Comparison of ENCODE assay signal across 26 mouse cellular contexts in genomic region chr1:87086964-87087363, GRCm38 (mm10). TPM values are rescaled to one million over a fixed set of nuclear protein-coding genes. Genes with fewer than 3 reads are reported as not detected.
DNase-seq lines count a peak whose midpoint lies in the region; ATAC-seq and TF ChIP-seq lines count a peak whose summit lies in the region.
"Had no signal": no experiment of that assay in that cellular context is flagged by ENCODE, and none has a peak within 500 bp of the region (broad histone marks: within the 10 kb centered on the region; RNA-seq: fewer than 3 reads in every experiment).

No protein-coding gene starts in this region.

- no peak overlapping the region for H3K4me3 ChIP-seq in intestine, postnatal 0 days (ENCODE audit: low read depth, low read length)
- no peak overlapping the region for H3K4me3 ChIP-seq in intestine, embryonic 16.5 days (ENCODE audit: low read length)
- H3K4me3 ChIP-seq in testis, adult 2 months (ENCODE audit: control insufficient read depth, low read depth, low read length) = peak overlapping the region; percentile 73
- no peak overlapping the region for H3K4me3 ChIP-seq in embryonic fibroblast, embryonic 13.5 days (ENCODE audit: insufficient read depth, low read length)
- H3K4me3 ChIP-seq: forebrain, embryonic 12.5 days; limb, embryonic 12.5 days; liver, embryonic 13.5 days; megakaryocyte, embryonic 14.5 days; stomach, embryonic 15.5 days had no signal

- no peaks in the 10 kb centered on the region for H3K27me3 ChIP-seq in intestine, postnatal 0 days (replicated peaks; ENCODE audit: control insufficient read depth, insufficient read depth, low read length)
- no peaks in the 10 kb centered on the region for H3K27me3 ChIP-seq in intestine, embryonic 16.5 days (replicated peaks; ENCODE audit: control insufficient read depth, insufficient read depth, low read length)
- H3K27me3 ChIP-seq in testis, adult 2 months (ENCODE audit: control insufficient read depth, insufficient read depth, low read length) = no peaks in the 10 kb centered on the region
- H3K27me3 ChIP-seq: forebrain, embryonic 12.5 days; limb, embryonic 12.5 days; Patski; stomach, embryonic 15.5 days had no signal

- peak; percentile 66 for TF ChIP-seq CTCF in intestine, postnatal 0 days (IDR thresholded peaks at IDR 0.05; ENCODE audit: low read depth)
- peak; percentile 34; the same call in 1 of the 2 replicates for TF ChIP-seq CTCF in testis, adult 2 months (IDR thresholded peaks at IDR 0.05; ENCODE audit: control insufficient read depth, insufficient read depth, insufficient replicate concordance, low read depth, low read length)
- TF ChIP-seq CTCF in embryonic fibroblast, embryonic 13.5 days (IDR thresholded peaks at IDR 0.05; ENCODE audit: borderline replicate concordance, insufficient read depth, low read length) = 0 out of 2 replicates have a peak, but pooled peaks have one; percentile 5

- H3K9ac ChIP-seq in intestine, postnatal 0 days (ENCODE audit: low read depth, low read length) = no peak overlapping the region
- no peak overlapping the region for H3K9ac ChIP-seq in intestine, embryonic 16.5 days (ENCODE audit: low read depth, low read length)
- H3K9ac ChIP-seq: forebrain, embryonic 12.5 days; hindbrain, embryonic 14.5 days; limb, embryonic 12.5 days; liver, embryonic 13.5 days; stomach, embryonic 15.5 days had no signal

- H3K4me1 ChIP-seq in intestine, postnatal 0 days (replicated peaks; ENCODE audit: control insufficient read depth, insufficient read depth, low read length) = no peaks in the 10 kb centered on the region
- H3K4me1 ChIP-seq in intestine, embryonic 16.5 days (ENCODE audit: control insufficient read depth, insufficient read depth, low read length) = peaks cover 4% of the 10 kb centered on the region; the same call in 1 of the 2 replicates
- H3K4me1 ChIP-seq in testis, adult 2 months (ENCODE audit: control insufficient read depth, insufficient read depth, low read length) = peaks cover 14% of the 10 kb centered on the region
- H3K4me1 ChIP-seq in embryonic fibroblast, embryonic 13.5 days (ENCODE audit: control insufficient read depth, insufficient read depth, low read length) = no peaks in the 10 kb centered on the region
- H3K4me1 ChIP-seq: forebrain, embryonic 12.5 days; limb, embryonic 12.5 days; liver, embryonic 13.5 days; megakaryocyte, embryonic 14.5 days; stomach, embryonic 15.5 days had no signal

- H3K36me3 ChIP-seq in intestine, postnatal 0 days (ENCODE audit: control insufficient read depth, insufficient read depth) = no peaks in the 10 kb centered on the region
- no peaks in the 10 kb centered on the region for H3K36me3 ChIP-seq in intestine, embryonic 16.5 days (ENCODE audit: control insufficient read depth, insufficient read depth, low read length)
- H3K36me3 ChIP-seq in testis, adult 2 months (ENCODE audit: control insufficient read depth, insufficient read depth, low read length) = no peaks in the 10 kb centered on the region
- H3K36me3 ChIP-seq: forebrain, embryonic 12.5 days; limb, embryonic 12.5 days; liver, embryonic 13.5 days; stomach, embryonic 15.5 days had no signal

- WGBS in intestine, postnatal 0 days = 75% methylated on average over 17 of the region's 17 CpGs
- WGBS in intestine, embryonic 16.5 days = 73% methylated on average over 17 of the region's 17 CpGs

- ATAC-seq in intestine, postnatal 0 days = no peak
- ATAC-seq in intestine, embryonic 16.5 days = no peak
- ATAC-seq: midbrain, embryonic 16.5 days; Patski had no signal

- no peaks in the 10 kb centered on the region for H3K9me3 ChIP-seq in intestine, postnatal 0 days (ENCODE audit: control insufficient read depth)
- no peaks in the 10 kb centered on the region for H3K9me3 ChIP-seq in intestine, embryonic 16.5 days (ENCODE audit: control insufficient read depth, low read length)
- H3K9me3 ChIP-seq: forebrain, embryonic 12.5 days; limb, embryonic 12.5 days; liver, embryonic 13.5 days; stomach, embryonic 15.5 days had no signal

- TF ChIP-seq POLR2A in testis, adult 2 months (IDR thresholded peaks at IDR 0.05; ENCODE audit: control insufficient read depth, low read depth, low read length) = no peak
- TF ChIP-seq POLR2A in embryonic fibroblast, embryonic 13.5 days (IDR thresholded peaks at IDR 0.05; ENCODE audit: low read depth, low read length) = no peak

- no peak for DNase-seq in testis, postnatal 10 days (ENCODE audit: low spot score)
- no peak for DNase-seq in embryo, embryonic 11 days
- DNase-seq in kidney, adult 9 months = no peak
- DNase-seq: cerebellum, adult 2 months; cerebellum, postnatal 36 days; heart, adult 18-20 months; heart, postnatal 10 days; kidney, adult 11 months; kidney, postnatal 14 days; liver, embryonic 13.5 days; lung, postnatal 10 days; retina, postnatal 1 day; thymus, postnatal 14 days had no signal

- no peak overlapping the region for H3K27ac ChIP-seq in intestine, postnatal 0 days (ENCODE audit: low read depth, low read length)
- no peak overlapping the region for H3K27ac ChIP-seq in intestine, embryonic 16.5 days (ENCODE audit: low read length)
- no peak overlapping the region for H3K27ac ChIP-seq in testis, adult 2 months (ENCODE audit: control insufficient read depth, insufficient read depth, low read depth, low read length)
- H3K27ac ChIP-seq in embryonic fibroblast, embryonic 13.5 days (ENCODE audit: insufficient read depth, low read length) = no peak overlapping the region
- H3K27ac ChIP-seq: forebrain, embryonic 12.5 days; hindbrain, embryonic 14.5 days; limb, embryonic 12.5 days; liver, embryonic 13.5 days; stomach, embryonic 15.5 days had no signal

- no peak overlapping the region for H3K4me2 ChIP-seq in intestine, postnatal 0 days (replicated peaks; ENCODE audit: low read depth)
- no peak overlapping the region for H3K4me2 ChIP-seq in intestine, embryonic 16.5 days (ENCODE audit: low read depth, low read length)
- H3K4me2 ChIP-seq: forebrain, embryonic 12.5 days; hindbrain, embryonic 14.5 days; limb, embryonic 12.5 days; liver, embryonic 13.5 days; stomach, embryonic 15.5 days had no signal

RNA-seq across cellular contexts. Expression of gene Alppl2, which starts 2.8 kb away (rescaled TPM):
- not detected in 2 replicates for polyA plus RNA-seq in intestine, postnatal 0 days (2015; fragmentation: Nextera tagmentation; extraction: Ambion mirVana)
- polyA plus RNA-seq in intestine, embryonic 16.5 days (2015; fragmentation: Nextera tagmentation; extraction: Ambion mirVana) = not detected in 2 replicates
- polyA plus RNA-seq in testis, adult 2 months (2012; rRNA removed) = 2.2 and 3.6 TPM in 2 replicates
- not detected in 2 replicates for polyA plus RNA-seq in embryonic fibroblast, embryonic 13.5 days (2011; ENCODE audit: insufficient read length, low read depth, missing spikeins)
- polyA plus RNA-seq: C2C12; cerebellum, adult 2 months; forebrain, embryonic 12.5 days; frontal cortex, adult 2 months; hindbrain, embryonic 14.5 days; limb, embryonic 12.5 days; liver, embryonic 13.5 days; midbrain, embryonic 16.5 days; Patski; stomach, embryonic 15.5 days had no signal

RNA-seq across cellular contexts. Expression of gene Alpi, which starts 14.4 kb away (rescaled TPM):
- polyA plus RNA-seq in intestine, postnatal 0 days (2015; fragmentation: Nextera tagmentation; extraction: Ambion mirVana) = 1,275 and 1,389 TPM in 2 replicates
- 256 and 345 TPM in 2 replicates for polyA plus RNA-seq in intestine, embryonic 16.5 days (2015; fragmentation: Nextera tagmentation; extraction: Ambion mirVana)
- 0.17 and 0.19 TPM in 2 replicates for polyA plus RNA-seq in testis, adult 2 months (2012; rRNA removed)
- not detected in 2 replicates for polyA plus RNA-seq in embryonic fibroblast, embryonic 13.5 days (2011; ENCODE audit: insufficient read length, low read depth, missing spikeins)
- polyA plus RNA-seq: C2C12; cerebellum, adult 2 months; forebrain, embryonic 12.5 days; frontal cortex, adult 2 months; hindbrain, embryonic 14.5 days; limb, embryonic 12.5 days; liver, embryonic 13.5 days; midbrain, embryonic 16.5 days had no signal

RNA-seq across cellular contexts. Expression of gene Akp3, which starts 37.8 kb away (rescaled TPM):
- 2.7 and 3.6 TPM in 2 replicates for polyA plus RNA-seq in intestine, postnatal 0 days (2015; fragmentation: Nextera tagmentation; extraction: Ambion mirVana)
- 0.10 TPM in 1 of 2 replicates, not detected in the other for polyA plus RNA-seq in intestine, embryonic 16.5 days (2015; fragmentation: Nextera tagmentation; extraction: Ambion mirVana)
- polyA plus RNA-seq in testis, adult 2 months (2012; rRNA removed) = 1.5 and 1.7 TPM in 2 replicates
- not detected in 2 replicates for polyA plus RNA-seq in embryonic fibroblast, embryonic 13.5 days (2011; ENCODE audit: insufficient read length, low read depth, missing spikeins)
- polyA plus RNA-seq: C2C12; forebrain, embryonic 12.5 days; frontal cortex, adult 2 months; hindbrain, embryonic 14.5 days; limb, embryonic 12.5 days; liver, embryonic 13.5 days; midbrain, embryonic 16.5 days; stomach, embryonic 15.5 days had no signal

Comparison
In these comparisons a context has a peak if more than half of its experiments do, and no peak if none do; other contexts are left out.
1. CTCF ChIP-seq: peak in every context shown above with its lines; median percentile 66 in intestine, postnatal 0 days; 34 in testis, adult 2 months; 5 in embryonic fibroblast, embryonic 13.5 days.
2. RNA of gene Alpi, which starts 14.4 kb away (polyA plus RNA-seq): 1,275 to 1,389 TPM in intestine, postnatal 0 days and 256 to 345 TPM in intestine, embryonic 16.5 days; 0.17 to 0.19 TPM in testis, adult 2 months and not detected in embryonic fibroblast, embryonic 13.5 days; every median in the first group is over 100 times any median in the second.